Mouse (Mus musculus): ENCODE data around the gene Tnfsf11. TPM values are rescaled to one million over a fixed set of nuclear protein-coding genes. Genes with fewer than 3 reads are reported as not detected.
A peak's percentile ranks its signal among the peaks of the same experiment; 100 is the strongest.

Tnfsf11 gene
- polyA plus RNA-seq, 2 experiments: 0.84 to 0.98 TPM

DNA sequence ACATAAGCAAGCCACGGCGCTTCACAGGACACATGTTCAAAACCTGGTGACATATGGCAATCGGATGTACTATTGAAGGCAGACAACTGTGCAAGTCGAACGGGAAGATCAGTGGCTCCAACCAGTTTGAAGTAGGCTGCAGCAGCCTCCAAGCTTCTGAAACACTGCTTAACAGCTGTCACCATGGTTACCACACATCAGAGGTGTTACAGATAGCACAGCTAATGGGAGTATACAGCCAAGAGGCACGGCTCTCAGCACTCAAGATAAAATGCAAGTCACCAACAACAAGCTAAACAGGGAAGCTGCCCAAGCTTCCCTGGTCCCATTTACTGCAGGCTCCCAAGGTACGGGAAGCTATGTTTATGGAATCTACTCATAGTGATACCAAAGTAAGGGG, 46.6 kb downstream of the Tnfsf11 start:
- Histone ChIP-seq H3K4me2 (replicated peaks; ENCODE audit: low read depth, low read length, severe bottlenecking) (no peak overlapping the region), H3K9me3 (ENCODE audit: control insufficient read depth, low read length) (no peaks in the 10 kb centered on the region), H3K27me3 (ENCODE audit: control insufficient read depth, insufficient read depth, low read length) (no peaks in the 10 kb centered on the region), H3K4me3 (replicated peaks; ENCODE audit: low read length) (no peak overlapping the region), H3K9ac (ENCODE audit: low read depth, low read length, severe bottlenecking) (no peak overlapping the region), H3K36me3 (ENCODE audit: control insufficient read depth, insufficient read depth, low read length) (no peaks in the 10 kb centered on the region), H3K4me1 (ENCODE audit: control insufficient read depth, insufficient read depth, low read length) (0 out of 2 replicates have a peak, but pooled peaks cover 5% of the 10 kb centered on the region), H3K27ac (replicated peaks; ENCODE audit: low read depth, low read length) (no peak overlapping the region)
- TF ChIP-seq POLR2A (IDR thresholded peaks at IDR 0.05; ENCODE audit: borderline replicate concordance, extremely low read depth, insufficient read depth, insufficient read length): no peak
- ATAC-seq (ENCODE audit: low FRiP score, low read depth) (no peak), DNase-seq (ENCODE audit: low spot score) (no peak)
- WGBS: 62% methylated on average over 7 of the region's 7 CpGs

DNA sequence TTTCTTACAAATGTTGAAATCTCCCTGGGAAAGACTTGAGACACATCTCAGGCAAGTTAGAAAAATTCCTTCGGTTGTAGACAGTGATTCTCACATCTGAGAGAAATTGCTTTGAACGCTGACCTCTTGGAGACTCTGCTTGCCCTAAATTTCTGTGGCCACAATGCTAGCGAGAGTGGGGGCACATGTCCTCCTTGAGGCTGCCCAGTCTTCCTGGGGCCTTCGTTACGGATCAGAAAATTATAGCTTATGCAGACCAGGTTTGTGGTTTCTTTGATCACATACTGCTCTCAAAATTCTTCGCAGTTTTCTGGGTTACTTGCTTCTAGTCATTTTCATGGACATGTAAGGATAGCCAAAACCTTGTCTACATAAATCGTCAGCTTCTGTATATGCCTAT, 53.8 kb downstream of the Tnfsf11 start:
- no peaks in the 10 kb centered on the region for H3K4me1 ChIP-seq (ENCODE audit: control insufficient read depth, insufficient read depth, low read length)
- no peaks in the 10 kb centered on the region for H3K9me3 ChIP-seq (ENCODE audit: control insufficient read depth, low read length)
- no peak for TF ChIP-seq POLR2A (IDR thresholded peaks at IDR 0.05; ENCODE audit: borderline replicate concordance, extremely low read depth, insufficient read depth, insufficient read length)
- no peaks in the 10 kb centered on the region for H3K27me3 ChIP-seq (ENCODE audit: control insufficient read depth, insufficient read depth, low read length)
- no peak overlapping the region for H3K4me2 ChIP-seq (replicated peaks; ENCODE audit: low read depth, low read length, severe bottlenecking)
- H3K9ac ChIP-seq (ENCODE audit: low read depth, low read length, severe bottlenecking): no peak overlapping the region
- ATAC-seq (ENCODE audit: low FRiP score, low read depth): no peak
- H3K36me3 ChIP-seq (ENCODE audit: control insufficient read depth, insufficient read depth, low read length): no peaks in the 10 kb centered on the region
- H3K27ac ChIP-seq (replicated peaks; ENCODE audit: low read depth, low read length): no peak overlapping the region
- no peak overlapping the region for H3K4me3 ChIP-seq (replicated peaks; ENCODE audit: low read length)
- no peak for DNase-seq (ENCODE audit: low spot score)
- 68% methylated on average over 7 of the region's 7 CpGs for WGBS

DNA sequence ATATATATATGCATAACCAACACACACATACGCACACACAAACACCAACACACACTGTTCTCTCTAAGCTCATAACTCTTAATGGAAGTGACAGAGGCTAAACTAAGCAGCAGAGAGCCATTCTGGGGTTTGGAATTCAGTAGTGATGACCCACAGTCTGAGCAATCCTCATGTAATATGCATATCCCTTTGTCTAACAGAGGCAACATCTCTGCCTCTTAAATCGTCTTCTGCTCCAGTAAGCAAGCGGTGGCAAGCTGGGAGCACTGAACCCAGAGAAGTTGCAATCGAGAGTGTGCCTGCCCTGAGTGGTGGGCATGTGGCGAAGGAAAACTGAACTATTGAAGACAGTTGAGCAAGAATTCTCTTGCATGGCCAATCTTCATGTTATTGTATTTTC, 61.2 kb downstream of the Tnfsf11 start:
- Histone ChIP-seq H3K4me2 (replicated peaks; ENCODE audit: low read depth, low read length, severe bottlenecking) (no peak overlapping the region), H3K9ac (ENCODE audit: low read depth, low read length, severe bottlenecking) (no peak overlapping the region), H3K27ac (replicated peaks; ENCODE audit: low read depth, low read length) (no peak overlapping the region), H3K4me3 (replicated peaks; ENCODE audit: low read length) (no peak overlapping the region), H3K36me3 (ENCODE audit: control insufficient read depth, insufficient read depth, low read length) (no peaks in the 10 kb centered on the region), H3K9me3 (ENCODE audit: control insufficient read depth, low read length) (no peaks in the 10 kb centered on the region), H3K4me1 (ENCODE audit: control insufficient read depth, insufficient read depth, low read length) (no peaks in the 10 kb centered on the region), H3K27me3 (ENCODE audit: control insufficient read depth, insufficient read depth, low read length) (no peaks in the 10 kb centered on the region)
- TF ChIP-seq POLR2A (IDR thresholded peaks at IDR 0.05; ENCODE audit: borderline replicate concordance, extremely low read depth, insufficient read depth, insufficient read length): no peak
- no peak for ATAC-seq (ENCODE audit: low FRiP score, low read depth)
- WGBS: 93% methylated on average over 5 of the region's 5 CpGs
- no peak for DNase-seq (ENCODE audit: low spot score)

DNA sequence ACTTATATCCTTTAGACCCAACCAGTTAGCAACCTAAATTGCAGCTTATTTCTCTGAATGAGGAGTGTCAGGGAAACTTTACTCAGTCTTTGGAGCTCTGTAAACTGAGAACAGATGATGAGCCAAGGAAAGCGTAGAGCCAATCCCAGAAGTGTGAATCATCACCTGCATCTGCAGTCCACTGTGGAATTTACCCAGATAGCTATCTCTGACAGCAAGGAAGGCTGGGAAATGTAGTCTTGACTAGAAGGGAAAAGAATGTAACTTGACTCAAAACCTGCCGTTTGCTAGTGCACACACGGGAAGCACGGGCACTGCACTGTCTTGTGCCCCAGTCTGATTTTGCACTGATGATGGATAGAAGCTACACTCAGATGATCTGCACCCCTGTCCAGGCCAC, 63.0 kb downstream of the Tnfsf11 start:
- WGBS: 45% methylated on average over 4 of the region's 4 CpGs

DNA sequence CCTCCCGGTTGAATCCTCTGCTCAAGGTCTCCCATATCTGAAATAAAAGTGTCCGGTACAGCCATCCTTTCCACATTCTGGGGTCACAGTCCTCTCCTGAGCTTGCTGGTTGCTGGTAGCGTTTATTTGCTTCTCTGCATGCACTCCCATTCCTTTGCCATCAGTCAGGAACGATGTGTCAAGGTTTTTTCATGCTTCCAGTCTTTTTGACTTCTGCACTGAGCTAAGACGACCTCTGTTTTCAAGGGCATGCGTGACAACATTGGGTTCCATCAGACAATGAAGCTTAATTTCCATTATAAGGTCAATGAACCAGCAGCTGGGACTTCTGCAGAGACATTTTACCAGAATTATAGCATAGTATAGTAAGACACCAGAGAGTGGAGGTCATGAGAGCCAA, 68.5 kb downstream of the Tnfsf11 start:
- Histone ChIP-seq H3K4me1 (ENCODE audit: control insufficient read depth, insufficient read depth, low read length) (no peaks in the 10 kb centered on the region), H3K9ac (ENCODE audit: low read depth, low read length, severe bottlenecking) (no peak overlapping the region), H3K4me3 (replicated peaks; ENCODE audit: low read length) (no peak overlapping the region), H3K27me3 (ENCODE audit: control insufficient read depth, insufficient read depth, low read length) (no peaks in the 10 kb centered on the region), H3K36me3 (ENCODE audit: control insufficient read depth, insufficient read depth, low read length) (no peaks in the 10 kb centered on the region), H3K4me2 (replicated peaks; ENCODE audit: low read depth, low read length, severe bottlenecking) (no peak overlapping the region), H3K9me3 (ENCODE audit: control insufficient read depth, low read length) (no peaks in the 10 kb centered on the region), H3K27ac (replicated peaks; ENCODE audit: low read depth, low read length) (no peak overlapping the region)
- 81% methylated on average over 6 of the region's 6 CpGs for WGBS
- no peak for ATAC-seq (ENCODE audit: low FRiP score, low read depth)
- TF ChIP-seq POLR2A (IDR thresholded peaks at IDR 0.05; ENCODE audit: borderline replicate concordance, extremely low read depth, insufficient read depth, insufficient read length): no peak
- DNase-seq (ENCODE audit: low spot score): no peak

More for the DNA sequence above, 63.0 kb downstream of the Tnfsf11 start:
- TF ChIP-seq POLR2A (IDR thresholded peaks at IDR 0.05; ENCODE audit: borderline replicate concordance, extremely low read depth, insufficient read depth, insufficient read length): no peak
- H3K4me3 ChIP-seq (replicated peaks; ENCODE audit: low read length): no peak overlapping the region
- H3K4me1 ChIP-seq (ENCODE audit: control insufficient read depth, insufficient read depth, low read length): no peaks in the 10 kb centered on the region
- H3K27ac ChIP-seq (replicated peaks; ENCODE audit: low read depth, low read length): no peak overlapping the region
- no peak overlapping the region for H3K4me2 ChIP-seq (replicated peaks; ENCODE audit: low read depth, low read length, severe bottlenecking)
- no peaks in the 10 kb centered on the region for H3K36me3 ChIP-seq (ENCODE audit: control insufficient read depth, insufficient read depth, low read length)
- H3K27me3 ChIP-seq (ENCODE audit: control insufficient read depth, insufficient read depth, low read length): no peaks in the 10 kb centered on the region
- ATAC-seq (ENCODE audit: low FRiP score, low read depth) (no peak), DNase-seq (ENCODE audit: low spot score) (no peak)
- H3K9ac ChIP-seq (ENCODE audit: low read depth, low read length, severe bottlenecking): no peak overlapping the region
- H3K9me3 ChIP-seq (ENCODE audit: control insufficient read depth, low read length): no peaks in the 10 kb centered on the region

DNA sequence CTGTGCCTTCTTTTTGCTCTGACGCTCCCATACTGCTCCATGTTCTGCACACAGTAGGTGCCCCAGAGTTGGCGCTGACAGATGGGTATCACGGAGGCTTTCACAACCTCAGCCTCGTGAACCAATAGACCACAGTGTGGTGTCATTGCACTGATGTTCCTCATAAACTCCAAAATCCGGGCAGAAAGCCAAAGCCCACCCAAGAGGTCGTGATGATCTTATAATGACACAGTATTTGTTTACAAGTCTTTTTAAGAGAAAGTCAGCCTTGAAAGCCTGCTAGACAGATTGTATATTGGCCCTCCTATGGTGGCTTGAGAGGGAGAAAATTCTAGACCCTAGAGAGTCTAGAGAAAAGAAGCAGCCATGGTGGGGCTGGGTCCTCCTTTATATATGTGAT, 70.6 kb downstream of the Tnfsf11 start:
- Histone ChIP-seq H3K4me1 (ENCODE audit: control insufficient read depth, insufficient read depth, low read length) (no peaks in the 10 kb centered on the region), H3K4me2 (replicated peaks; ENCODE audit: low read depth, low read length, severe bottlenecking) (no peak overlapping the region), H3K9me3 (ENCODE audit: control insufficient read depth, low read length) (no peaks in the 10 kb centered on the region), H3K36me3 (ENCODE audit: control insufficient read depth, insufficient read depth, low read length) (no peaks in the 10 kb centered on the region), H3K4me3 (replicated peaks; ENCODE audit: low read length) (no peak overlapping the region), H3K9ac (ENCODE audit: low read depth, low read length, severe bottlenecking) (no peak overlapping the region), H3K27me3 (ENCODE audit: control insufficient read depth, insufficient read depth, low read length) (no peaks in the 10 kb centered on the region), H3K27ac (replicated peaks; ENCODE audit: low read depth, low read length) (no peak overlapping the region)
- ATAC-seq (ENCODE audit: low FRiP score, low read depth): no peak
- DNase-seq (ENCODE audit: low spot score): peak; percentile 36
- no peak for TF ChIP-seq POLR2A (IDR thresholded peaks at IDR 0.05; ENCODE audit: borderline replicate concordance, extremely low read depth, insufficient read depth, insufficient read length)
- WGBS: 63% methylated on average over 6 of the region's 6 CpGs
